Mouse (Mus musculus) erythroblast, embryonic 14.5 days (primary cell): ENCODE data around the gene Apoc3.

Experiments
- GATA1 ChIP-seq: IDR thresholded peaks from 2 replicates; pipeline ENCODE4 v1.6.1; 2012; ENCODE audit warnings: low read length, inconsistent platforms, mixed read lengths
- TAL1 ChIP-seq: IDR thresholded peaks from 3 replicates; pipeline ENCODE4 v1.6.1; 2012; ENCODE audit warnings: low read length, inconsistent platforms, mixed read lengths

DNA sequence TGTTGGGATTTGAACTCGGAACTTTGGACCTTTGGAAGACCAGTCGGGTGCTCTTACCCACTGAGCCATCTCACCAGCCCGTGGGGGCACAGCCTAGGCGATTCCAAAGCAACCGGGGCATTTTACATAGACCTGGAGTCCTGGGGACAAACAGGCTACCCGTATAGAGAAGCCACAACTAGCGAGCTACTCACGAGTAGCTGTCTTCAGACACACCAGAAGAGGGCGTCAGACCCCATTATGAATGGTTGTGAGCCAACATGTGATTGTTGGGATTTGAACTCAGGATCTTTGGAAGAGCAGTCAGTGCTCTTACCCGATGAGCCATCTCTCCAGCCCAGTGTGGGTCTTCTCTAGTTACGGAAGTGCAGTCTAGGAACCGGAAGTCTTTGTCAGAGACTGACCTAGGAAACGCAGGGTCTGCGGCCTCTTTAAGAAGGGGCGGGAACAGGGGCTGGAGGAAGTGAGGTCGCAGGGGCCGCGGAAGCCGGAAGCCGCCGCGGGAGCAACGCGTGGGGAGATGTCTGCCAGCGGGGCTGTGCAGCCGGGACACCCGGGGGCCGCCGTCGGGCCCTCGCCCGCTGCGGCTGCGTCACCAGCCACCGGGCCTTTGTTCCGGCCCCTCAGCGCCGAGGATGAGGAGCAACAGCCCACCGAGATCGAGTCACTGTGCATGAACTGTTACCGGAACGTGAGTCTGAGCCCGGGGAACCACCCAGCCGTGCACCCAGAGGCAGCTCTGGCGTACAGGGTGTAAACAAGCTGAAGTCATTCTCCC is 37.4 kb upstream of the Apoc3 start, which contains the start of gene Zpr1:
- TF ChIP-seq GATA1 (no peak), TAL1 (no peak)
